Comparison of ENCODE assay signal across 12 mouse cellular contexts in genomic region chr16:91661397-91661796, GRCm38 (mm10).
"Had no signal": no experiment of that assay in that cellular context is flagged by ENCODE, and none has a peak within 500 bp of the region (broad histone marks: within the 10 kb centered on the region; RNA-seq: fewer than 3 reads in every experiment).

No protein-coding gene starts in this region.

- DNase-seq: left cerebral cortex, postnatal 4 days; liver; liver, embryonic 13.5 days; liver, postnatal 0 days; lung, adult 18-20 months; lung, adult 2 months; lung, embryonic 14.5 days; lung, postnatal 10 days; lung, postnatal 14 days; lung, postnatal 36 days; lung, postnatal 4 days; midbrain, embryonic 14.5 days had no signal
